Comparison of ENCODE assay signal across 8 mouse cellular contexts in genomic region chr9:57640384-57640783, GRCm38 (mm10). TPM values are rescaled to one million over a fixed set of nuclear protein-coding genes. Genes with fewer than 3 reads are reported as not detected.
DNase-seq lines count a peak whose midpoint lies in the region; ATAC-seq and TF ChIP-seq lines count a peak whose summit lies in the region.

No protein-coding gene starts in this region.

- peak overlapping the region; percentile 63 for H3K4me2 ChIP-seq in intestine, postnatal 0 days (replicated peaks; ENCODE audit: low read depth)
- H3K4me2 ChIP-seq in lung, embryonic 14.5 days: peak overlapping the region; percentile 42

- TF ChIP-seq CTCF in layer of hippocampus, adult 2 months (conservative IDR thresholded peaks at IDR 0.05): no peak
- peak; percentile 3; the same call in 1 of the 2 replicates for TF ChIP-seq CTCF in intestine, postnatal 0 days (IDR thresholded peaks at IDR 0.05; ENCODE audit: low read depth)
- TF ChIP-seq CTCF in lung, embryonic 14.5 days (IDR thresholded peaks at IDR 0.05; ENCODE audit: low read depth): no peak
- TF ChIP-seq CTCF in olfactory bulb, adult 2 months (IDR thresholded peaks at IDR 0.05; ENCODE audit: insufficient read depth, low read depth, low read length): no peak

- no peaks in the 10 kb centered on the region for H3K9me3 ChIP-seq in intestine, postnatal 0 days (ENCODE audit: control insufficient read depth)
- H3K9me3 ChIP-seq in lung, embryonic 14.5 days (ENCODE audit: low read depth, low read length): no peaks in the 10 kb centered on the region

- H3K27ac ChIP-seq in layer of hippocampus, adult 2 months: peak overlapping the region; percentile 49; the same call in 1 of the 2 replicates
- peak overlapping the region; percentile 38 for H3K27ac ChIP-seq in brown adipose tissue, adult 24 weeks (replicated peaks; ENCODE audit: low read depth, low read length)
- H3K27ac ChIP-seq in intestine, postnatal 0 days (ENCODE audit: low read depth, low read length): peak overlapping the region; percentile 68
- peak overlapping the region; percentile 61; the same call in 1 of the 2 replicates for H3K27ac ChIP-seq in lung, embryonic 14.5 days (ENCODE audit: low read depth)
- peak overlapping the region; percentile 87 for H3K27ac ChIP-seq in olfactory bulb, adult 2 months (ENCODE audit: insufficient read depth, low read depth, low read length)

- peaks cover 54% of the 10 kb centered on the region for H3K4me1 ChIP-seq in brown adipose tissue, adult 24 weeks (ENCODE audit: control insufficient read depth, insufficient read depth, insufficient read length, low read length)
- H3K4me1 ChIP-seq in intestine, postnatal 0 days (replicated peaks; ENCODE audit: control insufficient read depth, insufficient read depth, low read length): peaks cover 45% of the 10 kb centered on the region
- H3K4me1 ChIP-seq in lung, embryonic 14.5 days (ENCODE audit: insufficient read depth): peaks cover 55% of the 10 kb centered on the region
- H3K4me1 ChIP-seq in olfactory bulb, adult 2 months (ENCODE audit: control insufficient read depth, insufficient read depth, low read length): peaks cover 62% of the 10 kb centered on the region

- H3K36me3 ChIP-seq in intestine, postnatal 0 days (ENCODE audit: control insufficient read depth, insufficient read depth): peaks cover 5% of the 10 kb centered on the region; the same call in 1 of the 2 replicates
- peaks cover 5% of the 10 kb centered on the region; the same call in 1 of the 2 replicates for H3K36me3 ChIP-seq in lung, embryonic 14.5 days (ENCODE audit: insufficient read depth)

- peak; percentile 59 for ATAC-seq in intestine, postnatal 0 days
- ATAC-seq in lung, embryonic 14.5 days (ENCODE audit: insufficient read depth): 0 out of 2 replicates have a peak, but pooled peaks have one; percentile 4

- TF ChIP-seq POLR2A in olfactory bulb, adult 2 months (IDR thresholded peaks at IDR 0.05; ENCODE audit: insufficient read depth, low read depth, low read length): 0 out of 2 replicates have a peak, but pooled peaks have one; percentile 5

- no peak overlapping the region; the same call in 1 of the 2 replicates for H3K4me3 ChIP-seq in layer of hippocampus, adult 2 months
- H3K4me3 ChIP-seq in brown adipose tissue, adult 24 weeks (ENCODE audit: insufficient read depth, low read depth, low read length): peak overlapping the region; percentile 13; the same call in 1 of the 2 replicates
- H3K4me3 ChIP-seq in intestine, postnatal 0 days (ENCODE audit: low read depth, low read length): peak overlapping the region; percentile 19
- H3K4me3 ChIP-seq in lung, embryonic 14.5 days (ENCODE audit: low read depth, low read length): peak overlapping the region; percentile 1; the same call in 1 of the 2 replicates
- H3K4me3 ChIP-seq in olfactory bulb, adult 2 months (ENCODE audit: insufficient read depth, low read depth, low read length): peak overlapping the region; percentile 26

- DNase-seq in layer of hippocampus, adult 2 months (ENCODE audit: low spot score in 2 of 2): no peak
- no peak for DNase-seq in layer of hippocampus, postnatal 36 days
- peak; percentile 99 for DNase-seq in heart, adult 11 months
- peak; percentile 77 for DNase-seq in lung, embryonic 14.5 days
- no peak for DNase-seq in left cerebral cortex, postnatal 14 days (ENCODE audit: low spot score in 2 of 2)

- H3K27me3 ChIP-seq in intestine, postnatal 0 days (replicated peaks; ENCODE audit: control insufficient read depth, insufficient read depth, low read length): no peaks in the 10 kb centered on the region
- no peaks in the 10 kb centered on the region for H3K27me3 ChIP-seq in lung, embryonic 14.5 days (ENCODE audit: insufficient read depth, low read length)

- WGBS in intestine, postnatal 0 days: 2% methylated on average over 15 of the region's 15 CpGs
- 15% methylated on average over 15 of the region's 15 CpGs for WGBS in lung, embryonic 14.5 days
- 17% methylated on average over 15 of the region's 15 CpGs for WGBS in olfactory bulb, adult 2 months

- peak overlapping the region; percentile 23; the same call in 1 of the 2 replicates for H3K9ac ChIP-seq in intestine, postnatal 0 days (ENCODE audit: low read depth, low read length)
- peak overlapping the region; percentile 16; the same call in 1 of the 2 replicates for H3K9ac ChIP-seq in lung, embryonic 14.5 days

- intact Hi-C loops in left cerebral cortex, postnatal 14 days (cut with DNase I): no loop called here

RNA-seq across cellular contexts. Expression of gene Csk, which starts 13.0 kb away (rescaled TPM):
- 10 to 100 TPM; 34.7 to 37.5 TPM for total RNA-seq in layer of hippocampus, adult 2 months (2021)
- 10 to 100 TPM; 35.2 to 41.8 TPM for total RNA-seq in layer of hippocampus, postnatal 36 days (2021)
- 16.3 and 16.8 TPM in 2 replicates for polyA plus RNA-seq in brown adipose tissue, adult 24 weeks (2012; ENCODE audit: insufficient read depth, insufficient read length, missing spikeins)
- polyA plus RNA-seq in intestine, postnatal 0 days (2015; fragmentation: Nextera tagmentation; extraction: Ambion mirVana): 18.7 and 21.9 TPM in 2 replicates
- polyA plus RNA-seq in lung, embryonic 14.5 days (2014; fragmentation: Nextera tagmentation; extraction: Ambion mirVana): 23.6 and 28.7 TPM in 2 replicates
- not detected in 2 replicates for polyA plus RNA-seq in olfactory bulb, adult 2 months (2012; ENCODE audit: insufficient read depth, insufficient read length, low replicate concordance, missing spikeins)
- 10 to 100 TPM; 46.8 to 47.1 TPM for total RNA-seq in left cerebral cortex, postnatal 14 days (2021)

RNA-seq across cellular contexts. Expression of gene Lman1l, which starts 19.8 kb away (rescaled TPM):
- total RNA-seq in layer of hippocampus, adult 2 months (2021): not detected
- not detected for total RNA-seq in layer of hippocampus, postnatal 36 days (2021)
- polyA plus RNA-seq in brown adipose tissue, adult 24 weeks (2012; ENCODE audit: insufficient read depth, insufficient read length, missing spikeins): not detected in 2 replicates
- polyA plus RNA-seq in intestine, postnatal 0 days (2015; fragmentation: Nextera tagmentation; extraction: Ambion mirVana): not detected in 2 replicates
- polyA plus RNA-seq in lung, embryonic 14.5 days (2014; fragmentation: Nextera tagmentation; extraction: Ambion mirVana): not detected in 2 replicates
- not detected in 2 replicates for polyA plus RNA-seq in olfactory bulb, adult 2 months (2012; ENCODE audit: insufficient read depth, insufficient read length, low replicate concordance, missing spikeins)
- not detected for total RNA-seq in left cerebral cortex, postnatal 14 days (2021)

RNA-seq across cellular contexts. Expression of gene Cplx3, which starts 34.3 kb away (rescaled TPM):
- 1 to 10 TPM; 3.7 to 5.9 TPM for total RNA-seq in layer of hippocampus, adult 2 months (2021)
- 1 to 10 TPM; 3.6 to 3.7 TPM for total RNA-seq in layer of hippocampus, postnatal 36 days (2021)
- polyA plus RNA-seq in brown adipose tissue, adult 24 weeks (2012; ENCODE audit: insufficient read depth, insufficient read length, missing spikeins): not detected in 2 replicates
- polyA plus RNA-seq in intestine, postnatal 0 days (2015; fragmentation: Nextera tagmentation; extraction: Ambion mirVana): not detected in 2 replicates
- not detected in 2 replicates for polyA plus RNA-seq in lung, embryonic 14.5 days (2014; fragmentation: Nextera tagmentation; extraction: Ambion mirVana)
- polyA plus RNA-seq in olfactory bulb, adult 2 months (2012; ENCODE audit: insufficient read depth, insufficient read length, low replicate concordance, missing spikeins): not detected in 2 replicates
- 10 to 100 TPM; 16.3 to 24.4 TPM for total RNA-seq in left cerebral cortex, postnatal 14 days (2021)

RNA-seq across cellular contexts. Expression of gene Cyp1a2, which starts 43.1 kb away (rescaled TPM):
- not detected for total RNA-seq in layer of hippocampus, adult 2 months (2021)
- not detected for total RNA-seq in layer of hippocampus, postnatal 36 days (2021)
- not detected in 2 replicates for polyA plus RNA-seq in brown adipose tissue, adult 24 weeks (2012; ENCODE audit: insufficient read depth, insufficient read length, missing spikeins)
- polyA plus RNA-seq in intestine, postnatal 0 days (2015; fragmentation: Nextera tagmentation; extraction: Ambion mirVana): not detected in 2 replicates
- polyA plus RNA-seq in lung, embryonic 14.5 days (2014; fragmentation: Nextera tagmentation; extraction: Ambion mirVana): not detected in 2 replicates
- not detected in 2 replicates for polyA plus RNA-seq in olfactory bulb, adult 2 months (2012; ENCODE audit: insufficient read depth, insufficient read length, low replicate concordance, missing spikeins)
- total RNA-seq in left cerebral cortex, postnatal 14 days (2021): not detected

RNA-seq across cellular contexts. Expression of gene Cyp1a1, which starts 47.3 kb away (rescaled TPM):
- total RNA-seq in layer of hippocampus, adult 2 months (2021): under 1 TPM in 1 of 2 experiments, not detected in 1; 0.12 TPM
- total RNA-seq in layer of hippocampus, postnatal 36 days (2021): under 1 TPM; 0.12 to 0.15 TPM
- 2.6 and 4.5 TPM in 2 replicates for polyA plus RNA-seq in brown adipose tissue, adult 24 weeks (2012; ENCODE audit: insufficient read depth, insufficient read length, missing spikeins)
- polyA plus RNA-seq in intestine, postnatal 0 days (2015; fragmentation: Nextera tagmentation; extraction: Ambion mirVana): 0.05 and 0.09 TPM in 2 replicates
- polyA plus RNA-seq in lung, embryonic 14.5 days (2014; fragmentation: Nextera tagmentation; extraction: Ambion mirVana): not detected in 2 replicates
- polyA plus RNA-seq in olfactory bulb, adult 2 months (2012; ENCODE audit: insufficient read depth, insufficient read length, low replicate concordance, missing spikeins): not detected in 2 replicates
- under 1 TPM; 0.13 to 0.22 TPM for total RNA-seq in left cerebral cortex, postnatal 14 days (2021)

Comparison
In these comparisons a context has a peak if more than half of its experiments do, and no peak if none do; other contexts are left out.
1. DNase-seq: peak in heart, adult 11 months (single experiment) and lung, embryonic 14.5 days (single experiment); none in layer of hippocampus, adult 2 months (0 of 2), layer of hippocampus, postnatal 36 days (0 of 2) and left cerebral cortex, postnatal 14 days (0 of 2).
2. Peak in every context shown above with its lines, with median percentiles within 50 percentile points of each other: H3K27ac ChIP-seq.